Mouse (Mus musculus) c-Kit-positive CD71-positive TER-119-positive erythroid progenitor cells, embryonic 14.5 days (primary cell): ENCODE data around the gene Hcrtr2.

Experiments
- DNase-seq: peaks from one replicate; pipeline ENCODE4 v3.0.0-alpha.2; 2013; ENCODE audit warnings: low spot score

Hcrtr2 gene

DNA sequence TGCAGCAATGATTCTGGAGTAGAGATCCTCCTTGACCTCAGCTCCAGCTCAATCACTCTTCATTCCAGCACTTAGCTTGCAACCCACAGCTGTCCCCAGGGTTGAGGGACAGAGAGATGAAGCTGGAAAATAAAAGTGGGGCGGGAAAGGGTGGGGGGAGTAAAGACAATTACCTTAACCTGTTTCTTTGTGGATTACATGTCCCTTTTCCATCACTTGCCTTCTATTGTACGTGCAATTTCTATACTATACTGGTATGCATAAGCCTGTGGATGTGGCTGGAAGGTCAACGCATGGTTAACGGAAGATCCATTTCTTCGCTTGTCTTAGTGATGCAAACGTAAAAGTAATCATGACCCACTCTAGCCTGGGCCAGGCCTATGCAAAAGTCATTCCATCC lies at the start of gene Hcrtr2:
Gene Hcrtr2 (minus strand): TSS at position 101 of the 400 bp plus-strand sequence.
- DNase-seq = no peak

DNA sequence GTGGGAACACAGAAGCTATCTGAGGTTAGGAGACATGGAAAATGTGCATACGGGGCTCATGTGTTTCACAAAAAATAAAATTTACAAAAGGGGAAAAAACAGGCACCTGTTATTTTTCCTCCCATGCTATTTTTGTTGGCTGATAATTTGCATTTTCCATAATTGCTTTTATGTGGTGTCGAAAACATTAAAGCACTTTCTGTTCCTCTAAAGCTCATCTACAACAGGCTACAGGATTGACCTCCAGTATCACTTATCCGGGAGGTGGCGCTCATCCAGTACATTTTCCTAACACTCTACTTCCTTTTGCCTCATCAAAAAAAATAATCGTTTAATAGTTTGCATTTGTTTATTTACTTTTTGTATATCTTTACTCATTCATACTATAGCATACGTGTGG lies 41.2 kb upstream of the Hcrtr2 start:
- DNase-seq = no peak

DNA sequence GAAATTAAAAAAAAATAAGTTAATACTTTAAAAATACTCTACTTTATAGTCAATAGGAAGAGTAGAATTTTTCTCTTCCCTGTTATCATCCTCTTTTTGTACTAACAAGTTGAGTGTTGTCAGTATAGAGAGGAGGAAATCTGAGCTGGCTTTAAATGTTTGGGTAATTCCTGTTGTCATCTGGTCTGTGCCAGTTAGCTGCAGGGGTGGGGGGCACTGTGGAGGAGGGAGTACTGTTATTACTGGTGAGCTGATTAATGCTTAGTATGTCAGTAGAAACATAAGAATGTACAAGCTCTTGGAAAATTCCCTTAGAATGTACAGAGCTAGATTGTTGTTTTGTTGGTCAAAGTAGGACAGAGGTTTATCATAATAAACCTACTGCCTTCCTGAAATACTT lies 36.7 kb upstream of the Hcrtr2 start:
- no peak for DNase-seq

DNA sequence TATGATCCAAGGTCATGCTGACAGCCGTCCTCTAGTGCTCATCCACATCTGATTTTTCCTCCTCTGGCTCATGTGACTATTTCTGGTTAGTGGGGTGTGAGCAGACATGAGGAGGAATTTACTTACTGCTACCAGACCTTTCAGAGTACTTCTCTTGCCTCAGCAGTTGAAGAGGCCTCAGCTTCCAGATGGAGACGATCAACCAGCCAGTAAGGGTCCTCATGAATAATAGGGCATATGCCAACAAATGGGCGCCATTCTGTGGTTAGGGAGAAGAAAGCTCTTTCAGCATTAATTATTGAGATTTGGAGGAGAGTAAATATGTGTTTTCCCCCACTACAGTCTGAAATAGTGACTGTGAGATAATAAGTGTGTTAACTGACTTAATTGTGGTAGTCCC lies 28.7 kb upstream of the Hcrtr2 start:
- DNase-seq = no peak

DNA sequence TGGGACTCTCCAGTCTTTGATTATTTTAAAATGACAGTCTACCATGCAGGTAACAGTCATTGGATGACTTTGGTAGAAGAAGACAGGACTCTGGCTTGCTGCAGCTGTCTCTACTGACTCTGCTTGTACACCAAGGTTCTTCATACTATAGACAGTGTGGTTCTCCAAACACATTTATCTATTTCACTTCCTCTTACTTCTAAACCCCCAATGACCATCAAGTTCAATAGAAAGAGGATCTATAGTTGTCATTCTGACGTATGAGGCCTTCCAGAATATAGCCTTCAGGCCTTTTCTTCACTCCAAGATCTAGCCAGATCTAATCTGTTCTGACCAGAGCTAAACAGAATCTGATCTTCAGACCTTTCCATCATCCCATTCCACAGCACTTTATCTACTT lies 23.6 kb upstream of the Hcrtr2 start:
- no peak for DNase-seq

DNA sequence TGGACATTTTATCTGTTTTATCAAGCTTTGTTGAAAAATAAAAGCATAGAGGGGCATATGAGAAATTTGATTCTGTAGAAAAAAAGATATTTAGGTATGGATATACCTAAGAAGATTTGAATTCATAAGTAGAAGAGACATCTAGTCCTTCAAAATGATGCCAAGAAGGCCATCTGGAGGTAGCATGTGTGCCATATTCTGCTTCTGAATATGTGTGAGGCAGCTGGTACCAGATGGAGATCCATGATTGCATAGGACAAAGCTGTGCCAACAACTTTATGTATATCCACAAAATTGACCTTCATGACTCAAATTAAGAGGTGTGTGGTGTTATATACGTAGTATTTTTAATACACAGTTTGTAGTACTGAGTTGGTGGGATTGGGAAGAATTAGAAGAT lies 7.4 kb upstream of the Hcrtr2 start:
- no peak for DNase-seq

DNA sequence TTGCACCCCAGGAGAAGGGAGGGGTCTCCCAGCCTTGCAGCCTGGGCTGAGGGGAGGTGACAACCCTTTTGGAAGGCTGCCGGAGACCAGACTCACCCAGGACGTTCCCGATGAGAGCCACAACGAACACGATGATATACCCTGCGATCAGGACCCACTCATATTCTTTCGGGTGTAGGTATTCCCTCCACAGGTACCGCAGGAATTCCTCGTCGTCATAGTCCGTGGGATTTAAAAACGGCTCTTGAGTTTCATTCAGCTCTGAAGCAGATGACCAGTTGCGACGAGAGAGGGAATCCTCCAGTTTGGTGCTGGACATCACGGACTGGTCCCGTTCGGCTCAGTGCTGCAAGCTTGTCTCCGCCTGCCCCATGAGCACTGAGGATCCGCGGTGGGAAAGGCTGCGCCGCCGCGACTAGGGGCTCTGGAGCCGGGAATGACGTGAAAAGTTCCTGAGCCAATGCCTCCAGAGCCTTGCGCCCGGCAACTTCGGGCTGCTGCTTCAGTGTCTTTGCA lies 412 bp downstream of the Hcrtr2 start:
- no peak for DNase-seq

DNA sequence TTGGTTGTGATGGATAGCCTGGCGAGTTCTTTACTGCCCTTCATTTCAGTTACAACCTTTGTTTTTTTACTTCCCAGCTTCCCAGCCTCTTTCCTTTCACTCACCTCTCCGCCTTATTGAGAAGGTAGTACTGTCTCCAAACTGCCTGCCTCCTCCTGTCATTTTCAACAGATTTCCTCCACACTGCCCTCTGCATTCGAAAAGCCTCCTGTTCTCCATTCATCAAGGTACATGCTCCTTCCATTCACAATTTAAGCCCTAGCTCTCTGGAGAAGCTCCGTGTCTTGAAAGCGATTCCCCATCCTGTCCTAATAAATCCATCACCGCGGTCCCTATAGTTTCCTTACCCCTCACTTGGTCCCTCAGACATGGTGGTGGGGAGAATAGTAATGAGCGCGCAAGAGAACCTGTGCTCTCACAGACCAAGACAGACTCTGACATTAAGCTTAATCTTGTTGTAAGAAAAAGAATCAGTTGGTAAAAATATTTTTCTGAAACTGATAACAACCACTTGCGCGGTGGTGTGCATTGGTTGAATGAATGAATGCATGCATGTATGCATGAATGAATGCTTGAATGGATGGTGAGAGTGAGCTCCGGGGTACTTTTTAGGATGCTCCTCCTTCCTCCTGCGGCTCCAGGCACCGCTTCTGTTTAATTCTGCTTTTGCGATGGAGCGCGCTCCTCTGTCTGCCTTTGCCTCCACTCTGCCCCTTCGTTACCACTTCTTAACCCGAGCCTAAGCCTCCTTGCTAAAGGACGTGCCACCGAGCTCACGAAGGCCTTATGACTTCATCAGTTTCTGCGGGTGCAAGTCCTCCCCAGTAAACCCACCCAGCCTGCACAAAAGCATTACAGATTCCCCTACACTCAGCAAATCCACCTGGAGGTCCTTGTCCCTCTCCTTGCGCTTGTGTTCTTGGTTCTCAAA lies 1.3 kb downstream of the Hcrtr2 start:
- DNase-seq = no peak

DNA sequence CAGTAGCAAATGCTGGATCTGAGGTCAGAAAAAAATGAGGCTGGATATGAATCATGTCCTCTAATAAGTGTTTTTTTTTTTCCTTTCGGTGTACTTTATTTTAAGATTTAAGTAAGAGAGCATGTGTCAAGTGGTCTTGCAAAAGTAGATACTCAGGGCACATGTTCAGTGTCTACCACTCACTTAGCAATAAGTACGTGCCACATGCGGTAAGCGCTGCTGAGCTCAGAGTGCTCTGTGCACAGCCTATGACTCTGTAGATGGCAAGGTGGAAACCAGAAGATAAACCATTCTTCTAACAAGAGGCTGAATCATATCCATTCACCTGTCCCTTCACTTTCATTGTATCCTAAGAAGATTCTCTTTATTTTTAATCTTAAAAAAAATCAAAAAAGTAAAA lies 2.1 kb downstream of the Hcrtr2 start:
- no peak for DNase-seq

DNA sequence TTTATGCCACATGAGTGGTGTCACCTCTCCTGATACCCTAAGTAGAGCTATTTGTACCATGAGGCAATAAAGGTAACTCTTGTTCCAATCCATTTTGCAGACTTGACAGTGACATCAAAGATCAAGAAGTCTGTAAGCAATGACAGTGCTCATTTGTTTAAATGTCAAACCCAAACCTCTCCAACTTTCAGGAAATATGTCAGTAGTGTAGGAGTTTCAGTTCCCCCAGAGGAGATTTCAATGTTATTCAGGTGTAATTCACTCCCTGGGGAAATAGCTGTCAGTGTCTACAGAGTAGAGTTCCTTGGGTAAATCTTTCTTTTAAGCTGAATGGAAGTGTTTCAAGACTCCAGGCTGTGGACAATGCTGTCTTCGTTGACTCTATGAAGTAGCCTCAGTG lies 2.9 kb downstream of the Hcrtr2 start:
- no peak for DNase-seq

DNA sequence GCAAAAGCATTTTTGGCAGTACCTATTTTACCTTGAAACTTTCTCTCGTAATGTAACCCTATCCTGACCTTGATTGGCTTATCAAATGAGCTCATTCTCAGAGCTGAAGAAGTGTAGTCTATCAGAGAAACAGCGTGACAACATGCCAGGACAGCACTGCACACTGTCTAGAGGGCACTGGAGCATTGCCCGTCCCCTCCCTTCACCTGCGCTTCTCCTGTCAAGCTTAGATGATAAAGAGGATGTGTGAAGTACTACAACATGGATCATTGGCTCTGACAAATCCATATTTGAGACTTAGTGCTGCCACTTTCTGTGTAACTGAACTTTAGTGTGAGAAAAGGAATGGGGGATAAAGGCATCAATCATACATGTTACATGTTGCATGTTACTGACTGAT lies 5.4 kb downstream of the Hcrtr2 start:
- DNase-seq = no peak

DNA sequence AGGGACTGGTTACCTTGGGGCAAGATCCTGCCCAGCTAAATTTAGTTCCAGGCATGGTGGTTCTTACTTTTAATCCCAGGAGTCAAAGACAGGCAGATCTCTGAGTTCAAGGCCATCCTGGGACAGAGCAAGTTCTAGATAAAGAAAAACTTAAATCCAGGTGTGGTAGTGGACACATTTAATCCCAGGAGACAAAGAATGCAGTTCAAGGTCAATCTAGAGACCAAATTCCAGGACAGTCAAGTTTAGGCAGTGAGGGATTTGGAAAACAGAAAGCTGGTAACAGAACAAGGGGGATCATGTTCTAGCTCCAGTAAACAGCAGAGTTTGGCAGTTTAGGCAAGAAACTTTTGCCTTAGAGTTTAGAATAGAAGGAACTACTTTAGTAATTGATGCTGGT lies 8.6 kb downstream of the Hcrtr2 start:
- no peak for DNase-seq

DNA sequence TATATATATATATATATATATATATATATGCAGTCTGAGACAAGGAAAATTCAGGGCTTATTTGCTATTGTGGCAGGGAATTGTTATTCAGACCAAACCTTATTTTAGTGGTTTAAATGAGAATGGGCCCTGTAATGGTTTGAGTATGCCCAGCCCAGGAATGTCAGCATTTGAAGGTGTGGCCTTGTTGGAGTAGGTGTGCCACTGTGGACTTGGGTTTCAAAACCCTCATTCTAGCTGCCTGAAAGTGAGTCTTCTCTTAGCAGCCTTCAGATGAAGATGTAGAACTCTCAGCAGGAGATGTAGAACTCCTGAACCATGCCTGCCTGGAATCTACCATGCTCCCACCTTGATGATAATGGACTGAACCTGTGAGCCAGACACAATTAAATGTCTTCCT lies 9.7 kb downstream of the Hcrtr2 start:
- no peak for DNase-seq

DNA sequence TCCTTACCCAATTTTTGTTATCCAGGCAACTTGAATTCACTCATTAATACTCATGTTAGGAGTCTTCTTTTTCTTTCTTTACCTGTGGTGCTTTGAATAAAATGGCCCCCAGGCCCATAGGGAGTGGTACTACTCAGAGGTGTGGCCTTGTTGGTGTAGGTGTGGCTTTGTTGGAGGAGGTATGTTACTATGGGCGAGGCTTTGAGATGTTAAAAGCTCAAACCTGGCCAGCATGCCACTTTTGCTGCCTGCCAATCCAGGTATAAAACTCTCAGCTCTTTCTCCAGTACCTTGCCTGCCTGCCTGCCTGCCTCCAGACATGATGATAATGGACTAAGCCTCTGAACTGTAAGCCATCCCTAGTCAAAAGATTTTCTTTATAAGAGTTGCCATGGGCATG lies 11.4 kb downstream of the Hcrtr2 start:
- DNase-seq = no peak

DNA sequence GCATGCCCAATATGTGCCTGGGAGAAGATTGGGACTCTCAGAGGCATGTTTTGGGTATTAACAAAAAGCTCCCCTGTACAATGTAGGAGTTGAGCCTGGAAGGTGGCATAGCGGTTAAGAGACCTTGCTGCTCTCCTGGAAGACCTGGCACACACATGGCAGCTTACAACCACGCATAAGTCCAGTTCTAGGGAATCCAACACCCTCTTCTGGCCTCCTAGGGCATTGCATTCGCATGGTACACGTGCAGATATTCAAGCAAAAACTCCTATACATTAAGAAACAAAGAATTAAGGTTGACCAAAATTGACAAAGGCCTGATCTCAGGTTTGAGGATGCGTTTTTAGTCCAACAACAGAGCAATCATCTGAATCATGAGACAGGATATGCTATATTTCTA lies 32.3 kb downstream of the Hcrtr2 start:
- DNase-seq = no peak

DNA sequence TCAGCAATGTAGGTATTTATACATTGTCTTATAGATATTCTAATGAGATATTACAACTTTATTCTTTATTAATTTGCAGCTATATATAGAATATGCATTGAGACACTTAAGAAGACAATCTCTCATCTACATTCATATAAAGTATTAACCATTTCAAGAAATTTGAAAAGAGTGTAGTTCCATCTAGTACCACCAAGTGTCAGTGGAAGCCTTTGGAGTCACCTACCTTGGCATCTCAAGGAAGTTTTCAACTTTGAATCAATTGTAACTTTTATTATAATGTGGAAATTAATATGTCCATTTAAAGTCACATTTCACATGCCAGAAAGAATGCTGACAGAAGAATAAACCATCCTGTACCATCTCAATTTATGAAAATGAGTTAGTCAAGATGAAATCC lies 52.8 kb downstream of the Hcrtr2 start:
- no peak for DNase-seq

DNA sequence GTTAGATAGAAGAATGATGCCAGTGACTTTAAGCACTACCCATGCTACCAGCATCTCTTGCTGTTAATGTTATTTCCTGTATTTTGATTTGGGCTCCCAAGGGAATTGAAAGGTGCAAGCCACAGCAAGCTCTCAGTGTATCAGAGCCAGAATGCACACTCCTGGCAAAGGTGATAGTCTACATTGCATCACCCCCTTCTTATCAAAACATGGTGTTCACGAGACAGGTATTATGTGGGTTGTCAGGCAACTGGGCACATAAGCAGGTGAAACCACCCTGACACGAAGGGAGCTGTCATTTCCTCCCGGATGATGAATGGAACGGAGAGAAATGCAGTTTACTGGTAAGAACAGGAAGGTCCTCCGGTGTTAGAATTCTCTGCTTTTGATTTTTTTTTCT lies 65.9 kb downstream of the Hcrtr2 start:
- no peak for DNase-seq

DNA sequence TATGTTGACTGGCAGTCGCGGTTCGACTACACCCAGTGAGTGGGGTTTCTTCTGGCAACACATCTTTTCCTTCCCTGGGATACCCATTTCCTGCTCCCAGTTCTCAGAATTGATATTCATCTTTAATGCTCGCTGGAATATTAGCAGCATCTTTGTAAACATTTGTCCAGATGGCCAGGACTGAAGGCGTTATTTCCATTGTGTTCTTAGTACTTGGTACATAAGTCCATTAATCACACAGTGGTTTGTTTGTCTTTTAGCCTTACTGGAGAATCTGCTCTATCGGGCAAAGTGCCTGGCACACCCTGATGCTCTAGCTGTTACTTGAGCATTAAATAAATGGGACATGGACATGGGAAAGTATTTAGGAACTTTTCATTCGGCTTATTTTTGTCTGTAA lies 71.1 kb downstream of the Hcrtr2 start:
- DNase-seq = no peak

DNA sequence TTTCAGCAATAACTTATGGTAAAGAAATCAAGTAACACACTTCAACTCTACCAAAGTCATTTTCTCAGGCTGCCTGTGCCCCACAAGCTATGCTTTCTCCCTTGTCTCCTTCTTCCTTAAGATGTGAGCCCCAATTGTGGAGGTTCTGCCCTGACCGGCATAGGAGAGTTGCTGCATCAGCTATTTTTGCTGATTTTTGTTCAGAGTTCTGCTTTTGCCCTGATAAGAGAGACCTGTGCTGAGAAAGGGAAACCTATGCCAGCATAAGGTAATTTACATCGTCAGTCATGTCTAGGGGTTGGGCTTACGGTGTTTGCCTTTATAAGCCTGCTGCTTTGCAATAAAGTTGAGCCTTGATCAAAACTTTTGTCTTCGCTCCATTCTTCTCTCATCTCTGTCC lies 71.5 kb downstream of the Hcrtr2 start:
- DNase-seq = no peak

DNA sequence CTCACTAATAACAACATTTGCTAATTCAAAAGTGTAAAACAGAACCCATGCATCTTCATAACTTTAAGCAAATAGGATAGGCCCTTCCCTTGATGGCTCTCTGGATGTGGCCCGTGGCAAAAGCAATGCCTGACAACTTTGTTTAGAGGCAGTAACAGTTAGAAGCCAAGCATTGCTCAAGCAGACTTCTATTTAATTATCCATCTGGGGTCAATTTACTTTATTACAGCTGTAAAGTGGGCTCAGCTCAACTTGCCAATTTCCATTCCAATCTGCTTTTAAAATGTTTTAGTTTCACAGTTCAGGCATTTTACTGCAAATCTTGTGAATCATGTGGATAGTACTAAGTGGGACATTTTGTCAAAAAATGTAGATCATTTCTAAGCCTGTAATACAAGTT lies 81.3 kb downstream of the Hcrtr2 start:
- DNase-seq = no peak

DNA sequence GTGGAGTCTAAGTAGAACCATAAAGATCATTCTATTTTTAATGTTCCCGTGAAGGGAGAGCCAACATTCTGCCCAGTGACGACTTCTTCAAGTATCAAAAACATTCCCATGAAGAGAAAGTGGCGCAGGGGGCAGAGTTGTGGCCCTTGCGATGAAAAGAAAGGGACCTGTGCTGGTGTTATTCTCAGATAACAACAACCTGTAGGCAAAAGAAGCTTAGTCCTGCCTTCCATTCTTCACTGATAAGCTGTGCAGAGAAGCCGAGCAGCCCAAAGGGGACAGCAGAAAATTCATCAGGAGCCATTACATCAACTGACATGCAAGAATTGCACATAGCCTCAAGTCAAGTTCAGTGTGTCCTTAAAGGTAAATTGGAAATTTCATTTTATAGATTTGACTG lies 85.7 kb downstream of the Hcrtr2 start:
- DNase-seq = peak; percentile 60

DNA sequence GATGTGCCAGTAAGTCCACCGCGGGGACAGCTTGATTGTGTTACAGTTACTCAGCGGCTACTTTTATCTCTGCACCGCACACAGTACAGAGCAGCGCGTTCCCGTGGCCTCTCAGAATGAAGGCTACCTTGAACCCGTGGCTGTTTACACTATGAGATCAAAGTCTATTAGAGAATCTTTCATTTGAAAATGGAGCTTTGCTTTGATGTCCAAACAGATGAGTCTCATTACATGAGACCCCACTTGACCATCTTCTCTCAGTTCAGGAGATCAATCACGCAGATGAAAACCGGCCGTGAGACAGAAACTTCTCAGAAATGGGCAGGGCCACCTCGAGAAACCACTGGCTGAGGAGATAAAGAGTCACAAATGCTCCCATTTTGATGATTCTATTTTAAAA lies 86.4 kb downstream of the Hcrtr2 start:
- DNase-seq = peak; percentile 78

DNA sequence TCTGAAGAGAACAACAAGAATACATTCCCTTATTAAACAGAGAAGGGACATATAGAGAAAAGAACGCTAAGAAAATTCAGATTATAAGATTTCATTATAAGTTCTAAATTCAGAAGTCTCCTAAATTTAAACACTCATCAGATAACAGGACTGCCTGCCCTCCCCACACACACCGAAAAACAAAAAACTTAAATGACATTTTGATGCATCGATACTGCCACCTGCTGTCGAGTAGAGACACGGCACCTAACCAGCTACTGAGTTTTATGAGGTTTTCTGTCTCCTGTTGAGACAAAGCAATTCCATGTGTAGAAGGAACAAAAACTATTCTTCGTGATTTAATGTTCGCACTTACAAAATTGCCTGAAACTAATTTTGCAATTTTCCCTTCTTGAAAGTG lies 87.0 kb downstream of the Hcrtr2 start:
- DNase-seq = peak; percentile 88

DNA sequence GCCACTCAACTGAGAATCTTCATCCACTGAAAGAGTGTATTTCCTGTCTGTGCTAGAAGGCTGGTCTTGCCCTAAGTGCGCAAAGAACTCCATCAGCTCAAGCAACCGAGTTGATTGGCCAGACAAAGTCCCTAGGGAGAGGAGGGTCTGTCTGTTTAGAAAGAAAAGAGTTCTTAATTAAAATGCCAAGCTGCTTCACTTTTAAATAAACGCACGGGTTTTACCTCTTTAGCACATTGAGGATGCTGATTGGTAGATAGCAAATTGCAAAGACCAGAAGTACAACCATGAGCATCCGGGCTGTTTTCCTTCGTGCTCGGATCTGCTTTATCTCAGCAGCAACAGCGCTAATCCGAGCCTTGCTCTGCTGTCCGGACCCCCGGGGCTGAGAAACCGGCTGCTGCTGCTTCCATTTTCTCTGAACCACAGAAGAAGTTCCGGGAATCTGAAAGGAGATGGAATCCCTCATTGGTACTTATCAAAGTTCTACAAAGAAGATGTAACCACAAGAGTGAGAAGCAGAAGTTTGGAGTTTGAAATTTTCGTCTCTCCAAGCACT lies 87.6 kb downstream of the Hcrtr2 start:
- peak; percentile 87 for DNase-seq
